Mouse (Mus musculus) embryonic facial prominence, embryonic 11.5 days (tissue): ENCODE measurements around the gene Atp8b5. TPM values are rescaled to one million over a fixed set of nuclear protein-coding genes. Genes with fewer than 3 reads are reported as not detected.

ENCODE experiments used
- ATAC-seq: fragments of 200-750 bp; cut with Nextera tagmentation; replicated peaks from 2 replicates; pipeline ENCODE4 v1.8.0; 2017; ENCODE audit warnings: low read depth; ENCODE audit not compliant: insufficient number of reproducible peaks, low FRiP score, low TSS enrichment
- DNase-seq: peaks from one replicate; pipeline ENCODE4 v3.0.0-alpha.2; 2015; ENCODE audit warnings: low spot score
- H3K27ac ChIP-seq: fragments of 300-500 bp; sonication (generic); replicated peaks from 2 replicates; pipeline ENCODE4 v1.5.1; 2014; ENCODE audit warnings: mild to moderate bottlenecking, low read depth, low read length, control low read depth
- H3K27me3 ChIP-seq: fragments of 300-500 bp; sonication (generic); 2 replicates; pipeline ENCODE4 v1.6.1; 2014; ENCODE audit warnings: mild to moderate bottlenecking, low read length, moderate library complexity, mixed read lengths; ENCODE audit not compliant: control insufficient read depth, insufficient read depth
- H3K36me3 ChIP-seq: fragments of 300-500 bp; sonication (generic); replicated peaks from 2 replicates; pipeline ENCODE4 v1.6.1; 2014; ENCODE audit warnings: low read depth, mild to moderate bottlenecking, low read length, moderate library complexity, mixed read lengths; ENCODE audit not compliant: control insufficient read depth, insufficient read depth
- H3K4me1 ChIP-seq: fragments of 300-500 bp; sonication (generic); 2 replicates; pipeline ENCODE4 v1.6.1; 2014; ENCODE audit warnings: low read length, mixed read lengths; ENCODE audit not compliant: control insufficient read depth, insufficient read depth
- H3K4me2 ChIP-seq: fragments of 300-500 bp; sonication (generic); 2 replicates; pipeline ENCODE4 v1.6.1; 2014; ENCODE audit warnings: low read depth, mild to moderate bottlenecking, control low read depth, low read length, moderate library complexity
- H3K4me3 ChIP-seq: fragments of 300-500 bp; sonication (generic); 2 replicates; pipeline ENCODE4 v1.5.1; 2014; ENCODE audit warnings: low read depth, low read length, control low read depth
- H3K9ac ChIP-seq: fragments of 300-500 bp; sonication (generic); replicated peaks from 2 replicates; pipeline ENCODE4 v1.6.1; 2014; ENCODE audit warnings: mild to moderate bottlenecking, control low read depth, low read length
- H3K9me3 ChIP-seq: fragments of 300-500 bp; sonication (generic); replicated peaks from 2 replicates; pipeline ENCODE4 v1.6.1; 2016; ENCODE audit warnings: mild to moderate bottlenecking, low read length, inconsistent platforms, mixed read lengths; ENCODE audit not compliant: control insufficient read depth
- WGBS: fragments of 180-500 bp; shearing (Covaris S2); extraction: QIAGEN DNeasy Blood & Tissue Kit; methylation state at CpG from one replicate; pipeline ENCODE4 v1.1.7; 2014; 5-methylcytosine and 5-hydroxymethylcytosine counted together
- polyA plus RNA-seq: library from polyadenylated mRNA; unstranded; fragments of >200 nt; fragmentation: Nextera tagmentation; extraction: Ambion mirVana; gene quantifications from 2 replicates; pipeline ENCODE4 v1.2.1, GENCODE M21; 2014

Atp8b5 gene
- polyA plus RNA-seq, 1 experiment from 2014 or later: 0.58 TPM

DNA sequence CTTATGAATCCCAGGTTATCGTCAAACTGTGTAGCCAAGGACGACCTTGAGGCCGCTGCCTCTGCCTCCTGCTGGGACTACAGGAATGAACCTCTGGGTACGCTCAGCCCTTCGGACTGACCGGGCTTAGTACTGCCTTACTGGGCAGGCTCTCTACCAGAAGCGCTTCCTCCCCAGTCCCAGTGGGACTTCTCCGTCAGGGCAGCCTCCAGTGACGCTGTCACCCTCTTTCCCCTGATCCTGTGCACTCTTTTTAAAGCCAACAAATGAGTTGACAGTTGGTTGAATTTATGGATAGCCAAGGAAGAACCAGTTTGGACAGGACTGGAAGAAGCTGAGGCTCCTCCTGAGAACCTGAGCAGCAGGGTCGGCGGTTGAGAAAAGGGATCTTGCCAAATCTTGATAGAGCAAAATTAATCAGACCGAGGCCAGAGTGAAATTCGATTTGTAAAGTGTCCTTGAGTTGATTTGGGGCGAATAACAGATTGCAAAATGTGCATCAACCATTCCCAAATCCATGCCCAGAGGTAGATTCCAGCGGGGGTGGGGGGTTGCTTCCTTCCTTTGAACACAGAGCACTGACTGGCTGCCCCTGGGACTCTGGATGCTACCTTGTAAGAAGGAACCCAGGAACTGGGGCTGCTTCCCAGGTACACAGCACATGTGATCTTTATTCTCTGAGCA lies 152.2 kb downstream of the Atp8b5 start:
- Histone ChIP-seq H3K4me2 (no peak overlapping the region), H3K4me1 (no peaks in the 10 kb centered on the region), H3K27ac (no peak overlapping the region), H3K9me3 (no peaks in the 10 kb centered on the region), H3K36me3 (0 out of 2 replicates have a peak, but pooled peaks cover 3% of the 10 kb centered on the region), H3K9ac (no peak overlapping the region), H3K4me3 (no peak overlapping the region), H3K27me3 (no peaks in the 10 kb centered on the region)
- ATAC-seq: no peak
- DNase-seq: no peak
- 59% methylated on average over 15 of the region's 15 CpGs for WGBS

DNA sequence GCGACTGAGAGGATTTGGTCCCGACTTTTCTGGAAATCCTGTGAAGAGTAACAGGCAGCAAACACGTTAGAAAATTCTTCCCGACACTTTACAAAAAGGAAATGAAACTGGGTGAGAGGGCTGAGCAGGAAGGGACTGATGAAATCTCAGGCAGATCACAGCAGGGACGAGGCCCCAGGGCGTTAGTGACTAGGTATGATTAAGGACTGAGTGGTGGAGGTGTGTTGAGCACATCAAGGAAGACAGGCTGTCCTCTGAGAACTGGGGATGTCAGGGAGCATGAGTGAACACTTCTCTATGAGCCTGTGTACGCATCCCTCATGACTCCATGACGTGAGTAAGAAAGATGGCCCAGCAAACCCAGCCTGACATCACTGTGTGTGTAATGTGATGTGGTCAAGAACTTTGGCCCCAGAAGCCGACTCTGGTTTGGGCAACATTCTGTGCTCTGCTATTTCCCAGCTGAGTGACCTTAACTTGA lies 152.9 kb downstream of the Atp8b5 start:
- Histone ChIP-seq H3K9me3 (no peaks in the 10 kb centered on the region), H3K36me3 (0 out of 2 replicates have a peak, but pooled peaks cover 3% of the 10 kb centered on the region), H3K4me3 (no peak overlapping the region), H3K4me2 (no peak overlapping the region), H3K27me3 (peaks cover 4% of the 10 kb centered on the region; the same call in 1 of the 2 replicates), H3K27ac (no peak overlapping the region), H3K4me1 (no peaks in the 10 kb centered on the region), H3K9ac (no peak overlapping the region)
- ATAC-seq: no peak
- no peak for DNase-seq
- 63% methylated on average over 9 of the region's 9 CpGs for WGBS

DNA sequence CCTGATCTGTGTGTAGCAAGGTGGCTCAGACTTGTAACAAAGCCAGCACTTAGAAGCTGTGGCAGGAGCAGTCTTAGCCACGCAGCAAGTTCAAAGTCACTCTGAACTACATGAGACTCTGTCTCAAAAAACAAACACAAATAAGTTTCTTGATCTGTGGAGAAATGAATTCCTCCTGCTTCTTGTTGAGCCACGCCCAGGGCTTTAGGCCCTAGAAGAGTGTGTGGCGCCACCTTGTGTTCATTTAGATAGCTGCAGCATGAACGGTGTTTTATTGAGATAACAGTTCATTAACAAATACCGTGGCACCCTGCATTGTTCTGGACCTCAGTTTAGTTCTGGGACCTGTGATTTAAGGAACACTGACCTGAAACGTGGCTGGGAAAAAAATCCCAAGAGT lies 153.3 kb downstream of the Atp8b5 start:
- Histone ChIP-seq H3K4me1 (no peaks in the 10 kb centered on the region), H3K4me3 (no peak overlapping the region), H3K27me3 (peaks cover 8% of the 10 kb centered on the region; the same call in 1 of the 2 replicates), H3K27ac (no peak overlapping the region), H3K36me3 (0 out of 2 replicates have a peak, but pooled peaks cover 3% of the 10 kb centered on the region), H3K9me3 (no peaks in the 10 kb centered on the region), H3K9ac (no peak overlapping the region), H3K4me2 (no peak overlapping the region)
- peak; percentile 92 for DNase-seq
- no peak for ATAC-seq
- 7% methylated on average over 6 of the region's 6 CpGs for WGBS

DNA sequence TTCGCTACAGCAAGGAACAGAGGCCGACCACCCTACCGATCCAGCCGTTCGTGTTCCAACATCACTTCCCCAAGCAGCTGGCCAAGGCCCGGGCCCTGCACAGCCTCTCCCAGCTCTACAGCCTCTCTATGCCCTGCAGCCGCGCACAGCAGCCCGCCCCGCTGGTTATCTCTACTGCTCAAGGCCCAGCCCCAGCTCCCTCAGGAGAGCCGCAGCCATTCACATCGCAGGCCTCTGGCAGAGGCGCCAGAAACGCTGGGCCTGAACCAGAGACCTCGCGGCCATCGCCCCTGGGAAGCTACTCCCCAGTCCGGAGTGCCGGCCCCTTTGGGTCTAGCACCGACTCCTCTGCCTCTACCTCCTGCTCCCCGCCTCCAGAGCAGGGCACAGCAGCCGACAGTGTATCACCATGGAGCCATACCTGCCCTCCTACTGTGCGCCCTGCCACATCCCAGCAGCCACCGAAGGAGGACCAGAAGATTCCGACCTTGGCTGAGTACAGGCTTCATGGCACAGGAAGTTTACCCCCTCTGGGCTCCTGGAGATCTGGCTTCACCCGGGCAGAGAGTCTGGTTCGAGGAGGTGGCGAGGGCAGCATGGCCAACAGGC lies 154.8 kb downstream of the Atp8b5 start:
- WGBS: 76% methylated on average over 28 of the region's 28 CpGs
- ATAC-seq: no peak
- no peak overlapping the region for H3K4me3 ChIP-seq
- 0 out of 2 replicates have a peak, but pooled peaks cover 3% of the 10 kb centered on the region for H3K36me3 ChIP-seq
- peaks cover 21% of the 10 kb centered on the region for H3K27me3 ChIP-seq
- no peaks in the 10 kb centered on the region for H3K9me3 ChIP-seq
- no peak overlapping the region for H3K9ac ChIP-seq
- H3K27ac ChIP-seq: no peak overlapping the region
- no peak for DNase-seq
- no peaks in the 10 kb centered on the region; the same call in 1 of the 2 replicates for H3K4me1 ChIP-seq
- no peak overlapping the region for H3K4me2 ChIP-seq

Other genes starting within 250 kb of the Atp8b5 start
- 17.3 and 18.8 TPM in 2 replicates for gene Pigo, start 241.3 kb upstream of the Atp8b5 start, polyA plus RNA-seq
- gene Stoml2, start 235.4 kb upstream of the Atp8b5 start, polyA plus RNA-seq: 410 TPM in 2 replicates
- gene Fam214b, start 220.9 kb upstream of the Atp8b5 start, polyA plus RNA-seq: 8.7 and 9.6 TPM in 2 replicates
- gene Unc13b, start 208.2 kb upstream of the Atp8b5 start, polyA plus RNA-seq: 4.1 and 6.1 TPM in 2 replicates
- 7.4 TPM in 2 replicates for gene Rusc2, start 114.8 kb downstream of the Atp8b5 start, polyA plus RNA-seq
- 0.17 TPM in 1 of 2 replicates, not detected in the other for gene Fam166b, start 162.0 kb downstream of the Atp8b5 start, polyA plus RNA-seq
- gene Tesk1, start 174.8 kb downstream of the Atp8b5 start, polyA plus RNA-seq: 8.2 TPM in 2 replicates
- gene Cd72, start 187.5 kb downstream of the Atp8b5 start, polyA plus RNA-seq: 2.4 and 2.7 TPM in 2 replicates
- not detected in 2 replicates for gene Sit1, start 216.6 kb downstream of the Atp8b5 start, polyA plus RNA-seq
- gene Ccdc107, start 225.7 kb downstream of the Atp8b5 start, polyA plus RNA-seq: 54.6 and 61.1 TPM in 2 replicates
- gene Arhgef39, start 232.5 kb downstream of the Atp8b5 start, polyA plus RNA-seq: 41.0 and 43.7 TPM in 2 replicates
- 0.41 and 0.52 TPM in 2 replicates for gene Car9, start 239.8 kb downstream of the Atp8b5 start, polyA plus RNA-seq